Mouse (Mus musculus) lung, postnatal 0 days (tissue): ENCODE measurements around the gene Tspan17. TPM values are rescaled to one million over a fixed set of nuclear protein-coding genes. Genes with fewer than 3 reads are reported as not detected.
"Not testable (repeated sequence)": the region's sequence is repeated elsewhere in the genome, so short reads cannot be mapped to it uniquely, and the experiment has no call there.

Source experiments
- ATAC-seq: fragments of 200-750 bp; cut with Nextera tagmentation; 2 replicates; pipeline ENCODE4 v1.8.0; 2017; ENCODE audit warnings: moderate library complexity
- DNase-seq: peaks from one replicate; pipeline ENCODE4 v3.0.0-alpha.2; 2016; ENCODE audit warnings: low spot score
- H3K27ac ChIP-seq: fragments of 300-500 bp; sonication (generic); 2 replicates; pipeline ENCODE4 v1.5.1; 2014; ENCODE audit warnings: antibody characterized with exemption, mild to moderate bottlenecking, low read length, mixed read lengths
- H3K27me3 ChIP-seq: fragments of 300-500 bp; sonication (generic); replicated peaks from 2 replicates; pipeline ENCODE4 v1.6.1; 2014; ENCODE audit warnings: low read length, mixed read lengths; ENCODE audit not compliant: insufficient read depth
- H3K36me3 ChIP-seq: fragments of 300-500 bp; sonication (generic); 2 replicates; pipeline ENCODE4 v1.6.1; 2014; ENCODE audit warnings: low read length, mixed read lengths; ENCODE audit not compliant: insufficient read depth
- H3K4me1 ChIP-seq: fragments of 300-500 bp; sonication (generic); 2 replicates; pipeline ENCODE4 v1.6.1; 2014; ENCODE audit warnings: antibody characterized with exemption, low read depth, low read length, mixed read lengths; ENCODE audit not compliant: insufficient read depth
- H3K4me2 ChIP-seq: fragments of 300-500 bp; sonication (generic); replicated peaks from 2 replicates; pipeline ENCODE4 v1.6.1; 2014; ENCODE audit warnings: low read depth, mild to moderate bottlenecking, low read length, moderate library complexity, mixed read lengths
- H3K4me3 ChIP-seq: fragments of 300-500 bp; sonication (generic); 2 replicates; pipeline ENCODE4 v1.5.1; 2014; ENCODE audit warnings: low read depth, low read length
- H3K9ac ChIP-seq: fragments of 300-500 bp; sonication (generic); replicated peaks from 2 replicates; pipeline ENCODE4 v1.6.1; 2014; ENCODE audit warnings: low read depth, mild to moderate bottlenecking
- H3K9me3 ChIP-seq: fragments of 300-500 bp; sonication (generic); 2 replicates; pipeline ENCODE4 v1.6.1; 2016; ENCODE audit warnings: low read length, mixed read lengths
- CTCF ChIP-seq: IDR thresholded peaks from 2 replicates; pipeline ENCODE4 v1.5.1; 2016; ENCODE audit warnings: antibody characterized with exemption, mild to moderate bottlenecking
- EP300 ChIP-seq: IDR thresholded peaks from 2 replicates; pipeline ENCODE4 v1.6.1; 2016; ENCODE audit warnings: antibody characterized with exemption, mild to moderate bottlenecking, control low read depth
- WGBS: fragments of 180-500 bp; shearing (Covaris S2); extraction: QIAGEN DNeasy Blood & Tissue Kit; methylation state at CpG from one replicate; pipeline ENCODE4 v1.1.7; 2014; 5-methylcytosine and 5-hydroxymethylcytosine counted together
- polyA plus RNA-seq: library from polyadenylated mRNA; unstranded; fragments of >200 nt; fragmentation: Nextera tagmentation; extraction: Ambion mirVana; gene quantifications from 2 replicates; pipeline ENCODE4 v1.2.1, GENCODE M21; 2015

Tspan17 gene
- polyA plus RNA-seq, 1 experiment from 2014 or later, result 32.9 TPM

DNA sequence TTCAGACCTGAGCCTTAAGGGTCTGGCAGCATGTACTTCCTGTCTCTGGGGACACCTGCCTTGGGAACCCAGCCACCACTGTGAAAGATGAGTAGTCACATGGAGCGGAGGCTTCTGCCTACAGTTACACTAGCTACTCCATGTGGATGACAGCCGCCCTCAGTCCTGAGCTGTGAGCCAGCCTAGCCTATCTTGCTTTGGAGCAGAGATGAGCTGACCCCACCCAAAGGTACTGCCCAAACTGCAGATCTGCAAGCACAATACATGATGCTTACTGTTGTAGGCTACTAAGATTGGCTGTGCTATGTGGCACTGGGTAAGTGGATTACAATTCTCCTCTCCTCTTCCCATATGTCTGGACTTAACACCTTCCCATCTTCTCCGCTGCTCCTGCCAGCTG is 8.1 kb upstream of the Tspan17 start:
- no peaks in the 10 kb centered on the region for H3K36me3 ChIP-seq
- no peak overlapping the region for H3K9ac ChIP-seq
- no peak for DNase-seq
- H3K4me1 ChIP-seq, result no peaks in the 10 kb centered on the region
- H3K9me3 ChIP-seq, result no peaks in the 10 kb centered on the region
- H3K27ac ChIP-seq, result no peak overlapping the region
- 74% methylated on average over 3 of the region's 3 CpGs for WGBS
- H3K27me3 ChIP-seq, result no peaks in the 10 kb centered on the region
- no peak for ATAC-seq
- no peak overlapping the region for H3K4me3 ChIP-seq
- no peak overlapping the region for H3K4me2 ChIP-seq
- TF ChIP-seq CTCF, result no peak
- no peak for TF ChIP-seq EP300

DNA sequence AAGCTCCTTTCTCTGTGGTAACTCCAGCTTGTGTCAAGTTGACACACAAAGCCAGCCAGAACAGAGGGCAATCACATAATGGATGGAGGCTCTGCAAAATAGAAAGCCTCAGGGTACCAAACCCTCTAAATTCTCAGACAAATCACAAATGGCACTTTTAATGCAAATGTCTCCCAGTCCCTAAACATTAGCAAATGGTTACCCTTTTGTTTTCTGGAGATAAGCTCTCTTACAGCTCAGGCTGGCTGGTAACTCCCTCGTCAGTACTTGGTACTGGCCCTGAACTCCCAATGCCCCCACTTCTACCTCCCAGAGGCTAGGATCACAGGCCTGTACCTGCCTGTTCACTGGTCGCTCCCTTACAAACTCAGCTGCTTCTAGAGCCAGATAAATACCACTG is 5.9 kb upstream of the Tspan17 start:
- ATAC-seq (no peak), DNase-seq (no peak)
- H3K4me1 ChIP-seq, result no peaks in the 10 kb centered on the region
- H3K4me3 ChIP-seq, result no peak overlapping the region
- WGBS, result 33% methylated on average over 2 of the region's 2 CpGs
- no peaks in the 10 kb centered on the region for H3K27me3 ChIP-seq
- TF ChIP-seq CTCF (no peak), EP300 (no peak)
- no peak overlapping the region for H3K4me2 ChIP-seq
- H3K9ac ChIP-seq, result no peak overlapping the region
- H3K9me3 ChIP-seq, result no peaks in the 10 kb centered on the region
- H3K36me3 ChIP-seq, result no peaks in the 10 kb centered on the region
- no peak overlapping the region for H3K27ac ChIP-seq

DNA sequence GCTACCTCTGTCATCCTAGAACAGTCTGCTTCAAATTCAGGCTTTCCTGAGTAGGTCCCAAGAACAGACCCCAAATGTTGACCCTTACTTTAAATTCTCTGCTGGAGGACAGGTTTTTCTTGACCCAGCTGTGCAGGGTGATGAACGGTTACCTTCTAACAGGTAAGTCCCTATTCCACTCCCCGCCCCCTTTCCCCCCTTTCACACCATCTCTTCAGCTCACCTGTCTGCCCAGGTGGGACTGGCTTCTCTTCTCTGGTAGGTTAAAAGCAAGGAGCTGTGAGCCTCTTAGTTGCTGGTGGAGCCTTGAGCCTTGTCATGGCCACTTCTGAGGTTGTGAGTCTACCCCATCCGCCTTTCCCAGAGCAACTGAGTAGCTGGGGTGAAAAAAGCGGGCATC is 5.5 kb upstream of the Tspan17 start, which contains the start of gene Eif4e1b:
TSS of gene Eif4e1b (plus strand) at position 301 of the 400 bp plus-strand sequence.
- H3K4me3 ChIP-seq, result no peak within 1 kb of the TSS
- no peak for DNase-seq
- H3K9ac ChIP-seq, result no peak within 1 kb of the TSS
- H3K9me3 ChIP-seq, result no peaks in the 10 kb centered on the region
- H3K27me3 ChIP-seq, result no peaks in the 10 kb centered on the region
- H3K4me1 ChIP-seq, result no peaks in the 10 kb centered on the region
- 69% methylated on average over 4 of the region's 4 CpGs for WGBS
- H3K36me3 ChIP-seq, result no peaks in the 10 kb centered on the region
- no peak within 1 kb of the TSS for H3K4me2 ChIP-seq
- H3K27ac ChIP-seq, result no peak within 1 kb of the TSS
- TF ChIP-seq EP300, result no peak
- no peak for TF ChIP-seq CTCF
- ATAC-seq, result no peak

DNA sequence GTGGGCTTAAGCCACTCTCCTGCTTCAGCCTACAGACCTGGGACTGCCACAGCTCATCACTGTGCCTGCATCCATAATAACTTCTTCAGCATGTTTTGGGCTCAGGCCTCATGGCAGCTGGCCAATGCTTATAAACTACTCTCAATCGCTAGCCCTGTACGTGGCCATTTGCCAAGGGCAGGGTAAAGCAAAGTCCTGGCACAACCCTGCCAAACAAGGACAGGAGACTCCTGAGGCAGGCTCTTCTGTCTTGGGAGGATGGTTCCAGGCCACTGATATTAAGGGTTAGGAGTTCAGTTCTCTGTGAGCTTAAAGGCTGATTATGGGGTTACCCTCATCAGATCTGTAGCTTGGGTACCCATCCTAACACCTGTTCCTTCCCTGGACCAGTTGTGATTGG is 1.6 kb upstream of the Tspan17 start:
- H3K9ac ChIP-seq, H3K4me2 ChIP-seq, H3K4me1 ChIP-seq, ATAC-seq, H3K27me3 ChIP-seq, H3K36me3 ChIP-seq, H3K4me3 ChIP-seq, DNase-seq, H3K27ac ChIP-seq, H3K9me3 ChIP-seq: not testable (repeated sequence)
- 20% methylated on average over 2 of the region's 2 CpGs for WGBS

DNA sequence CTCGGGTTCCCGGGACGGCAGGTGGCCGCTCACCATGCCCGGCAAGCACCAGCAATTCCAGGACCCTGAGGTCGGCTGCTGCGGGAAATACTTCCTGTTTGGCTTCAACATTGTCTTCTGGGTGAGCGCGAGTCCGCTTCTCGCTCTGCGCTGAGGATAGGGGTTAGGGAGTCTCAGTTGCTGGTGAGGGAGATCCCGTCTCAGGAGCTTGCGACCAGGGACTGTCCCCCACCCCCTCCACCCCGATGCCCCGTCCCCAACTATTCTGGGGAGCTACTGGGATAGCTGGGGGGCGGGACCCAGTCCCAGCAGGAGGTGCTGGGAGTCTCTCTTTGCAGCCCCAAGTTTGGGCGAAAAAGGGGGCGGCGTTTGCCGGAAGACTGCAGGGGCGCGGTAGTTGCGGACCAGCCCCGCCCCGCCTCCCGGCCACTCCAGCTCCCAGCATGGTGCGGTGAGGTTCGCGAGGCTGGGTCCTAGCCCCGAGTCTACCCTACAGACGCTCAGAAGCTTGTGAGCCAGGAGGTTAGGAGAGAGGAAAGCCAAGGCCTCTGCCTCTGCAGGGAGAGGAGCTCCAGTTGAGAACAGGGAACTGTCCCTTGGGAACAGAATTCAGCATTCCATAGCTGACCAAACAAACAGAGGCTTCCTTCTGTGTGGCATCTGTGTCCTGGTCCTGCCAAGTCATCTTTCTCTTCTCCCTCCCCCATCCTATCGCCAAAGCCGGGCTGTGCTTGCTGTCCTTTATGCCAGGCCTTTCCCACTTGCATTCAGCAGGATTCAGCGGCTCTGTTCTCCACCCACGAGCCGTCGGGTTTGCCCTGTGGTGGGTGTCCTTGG is 602 bp downstream of the Tspan17 start:
- ATAC-seq (peak; percentile 51), DNase-seq (peak; percentile 59)
- peak overlapping the region; percentile 63 for H3K27ac ChIP-seq
- peak overlapping the region; percentile 47 for H3K9ac ChIP-seq
- H3K4me2 ChIP-seq, result peak overlapping the region; percentile 97
- H3K36me3 ChIP-seq, result no peaks in the 10 kb centered on the region
- TF ChIP-seq CTCF (no peak), EP300 (no peak)
- H3K4me3 ChIP-seq, result peak overlapping the region; percentile 57
- WGBS, result 1% methylated on average over 34 of the region's 38 CpGs
- H3K4me1 ChIP-seq, result peaks cover 5% of the 10 kb centered on the region
- no peaks in the 10 kb centered on the region for H3K27me3 ChIP-seq
- H3K9me3 ChIP-seq, result no peaks in the 10 kb centered on the region

DNA sequence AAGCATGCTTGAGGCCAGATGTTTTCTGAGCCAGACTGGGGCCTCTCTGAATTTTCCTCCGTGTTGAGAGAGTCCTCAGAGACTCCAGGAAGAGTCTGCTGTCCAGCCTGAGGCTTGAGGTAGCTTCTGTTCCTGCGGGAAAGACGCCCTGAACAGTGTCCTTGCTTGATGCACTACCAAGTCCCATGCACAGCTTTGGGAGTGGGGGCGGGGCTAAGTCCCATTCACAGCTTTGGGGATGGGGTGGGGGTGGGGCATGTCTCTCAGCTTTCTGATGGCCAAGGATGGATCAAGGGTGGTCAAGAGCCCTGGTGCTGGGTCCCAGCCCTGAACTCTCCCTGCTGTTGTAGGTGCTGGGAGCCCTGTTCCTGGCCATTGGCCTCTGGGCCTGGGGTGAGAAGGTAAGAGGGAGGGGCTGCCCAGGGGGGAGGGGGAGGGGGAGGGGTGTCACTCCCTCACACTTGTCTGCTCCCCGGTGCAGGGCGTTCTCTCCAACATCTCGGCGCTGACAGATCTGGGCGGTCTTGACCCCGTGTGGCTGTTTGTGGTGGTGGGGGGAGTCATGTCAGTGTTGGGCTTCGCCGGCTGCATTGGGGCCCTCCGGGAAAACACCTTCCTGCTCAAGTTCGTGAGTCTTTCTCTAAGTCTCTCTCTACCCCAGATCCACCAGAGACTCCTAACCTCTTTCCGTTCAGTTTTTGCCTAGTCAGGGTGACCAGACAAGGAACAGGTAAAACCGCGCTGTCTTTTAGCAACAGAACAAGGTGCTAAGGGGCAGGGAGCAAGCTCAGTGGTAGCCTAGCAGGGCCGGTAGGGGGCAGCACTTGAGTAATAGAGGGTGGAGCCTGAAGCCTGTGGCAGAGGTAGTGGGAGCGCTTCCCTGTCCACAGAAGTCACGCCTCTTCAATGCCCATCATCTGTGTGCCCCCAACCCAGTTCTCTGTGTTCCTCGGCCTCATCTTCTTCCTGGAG is 3.4 kb downstream of the Tspan17 start:
- no peaks in the 10 kb centered on the region for H3K9me3 ChIP-seq
- no peak for DNase-seq

More for the DNA sequence above, 3.4 kb downstream of the Tspan17 start:
- no peak overlapping the region for H3K27ac ChIP-seq
- H3K4me1 ChIP-seq, result peaks cover 5% of the 10 kb centered on the region
- no peak for ATAC-seq
- no peak overlapping the region for H3K4me2 ChIP-seq
- 25% methylated on average over 21 of the region's 21 CpGs for WGBS
- H3K36me3 ChIP-seq, result no peaks in the 10 kb centered on the region
- no peak overlapping the region for H3K4me3 ChIP-seq
- peak; percentile 52 for TF ChIP-seq CTCF
- no peak for TF ChIP-seq EP300
- no peaks in the 10 kb centered on the region for H3K27me3 ChIP-seq
- no peak overlapping the region for H3K9ac ChIP-seq
